Mouse (Mus musculus) forebrain, embryonic 10.5 days (tissue): ENCODE data around the gene Chac1. TPM values are rescaled to one million over a fixed set of nuclear protein-coding genes. Genes with fewer than 3 reads are reported as not detected.
A peak's percentile ranks its signal among the peaks of the same experiment; 100 is the strongest.

Experiments
- DNase-seq: peaks from one replicate; pipeline ENCODE4 v3.0.0-alpha.2; 2017; ENCODE audit warnings: low spot score; ENCODE audit errors: extremely low spot score
- H3K27ac ChIP-seq: fragments of 300-500 bp; sonication (generic); 2 replicates; pipeline ENCODE4 v1.5.1; 2016; ENCODE audit warnings: mild to moderate bottlenecking
- H3K27me3 ChIP-seq: fragments of 300-500 bp; sonication (generic); 2 replicates; pipeline ENCODE4 v1.6.1; 2016; ENCODE audit warnings: mild to moderate bottlenecking; ENCODE audit not compliant: poor library complexity, severe bottlenecking
- H3K36me3 ChIP-seq: fragments of 300-500 bp; sonication (generic); replicated peaks from 2 replicates; pipeline ENCODE4 v1.6.1; 2016; ENCODE audit warnings: mild to moderate bottlenecking, moderate library complexity
- H3K4me1 ChIP-seq: fragments of 300-500 bp; sonication (generic); 2 replicates; pipeline ENCODE4 v1.6.1; 2016
- H3K4me3 ChIP-seq: fragments of 300-500 bp; sonication (generic); 2 replicates; pipeline ENCODE4 v1.5.1; 2016; ENCODE audit warnings: mild to moderate bottlenecking, moderate library complexity
- H3K9me3 ChIP-seq: fragments of 300-500 bp; sonication (generic); 2 replicates; pipeline ENCODE4 v1.6.1; 2016; ENCODE audit warnings: mild to moderate bottlenecking, moderate library complexity
- WGBS: fragments of 180-500 bp; shearing (Covaris S2); methylation state at CpG from one replicate; pipeline ENCODE4 v1.1.7; 2016; 5-methylcytosine and 5-hydroxymethylcytosine counted together
- polyA plus RNA-seq: library from polyadenylated mRNA; unstranded; fragments of >200 nt; fragmentation: Nextera tagmentation; extraction: Ambion mirVana; gene quantifications from 2 replicates; pipeline ENCODE4 v1.2.1, GENCODE M21; 2016

Chac1 gene
- polyA plus RNA-seq = 1.3 and 1.4 TPM in 2 replicates

DNA sequence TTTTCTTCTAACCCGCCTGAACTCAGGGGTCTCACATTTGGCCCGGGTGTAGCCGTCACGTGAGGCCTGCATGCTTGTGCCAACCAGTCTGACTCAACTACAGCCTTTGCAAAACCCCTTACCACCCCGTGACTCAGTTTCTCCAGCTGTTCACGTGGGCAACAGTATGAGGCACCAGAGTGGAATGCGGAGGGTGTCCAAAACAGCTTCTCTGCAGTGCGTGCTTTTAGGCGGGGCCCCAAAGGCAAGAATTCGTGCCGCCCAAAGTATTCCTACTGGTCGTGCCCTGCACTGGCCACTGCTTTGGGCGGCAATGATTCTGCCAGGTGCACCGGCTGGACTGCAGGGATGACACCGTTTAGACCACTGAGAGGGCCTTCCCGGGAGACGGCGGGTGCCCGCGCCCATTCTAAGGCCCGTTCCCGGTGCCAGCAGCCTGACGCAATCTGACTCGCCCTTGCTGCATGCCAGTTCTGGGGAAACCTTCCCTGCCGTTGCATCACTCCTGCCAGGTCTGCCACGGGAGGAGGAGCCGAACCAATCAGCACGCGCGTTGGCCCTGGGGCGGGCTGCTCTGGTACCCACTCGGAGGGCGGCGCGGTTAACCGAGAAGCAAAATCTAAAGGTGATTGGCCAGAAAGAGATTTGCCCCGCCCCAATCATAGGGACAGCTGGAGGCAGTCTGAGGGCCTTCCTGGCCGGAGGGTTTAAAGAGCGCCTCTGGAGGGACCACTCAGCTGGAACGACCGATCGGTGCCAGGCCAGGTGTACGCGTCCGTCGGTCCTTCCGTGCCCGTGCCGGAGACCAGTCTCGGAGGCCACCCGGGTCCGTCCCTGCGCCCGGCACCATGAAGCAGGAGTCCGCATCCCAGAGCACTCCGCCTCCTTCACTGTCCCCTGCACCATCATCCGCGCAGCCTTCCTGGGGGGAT is at the start of gene Chac1:
TSS of gene Chac1 (plus strand) at position 675 of the 932 bp plus-strand sequence.
- peak; percentile 85 for DNase-seq
- WGBS = 5% methylated on average over 58 of the region's 58 CpGs
- Histone ChIP-seq H3K4me3 (peak within 1 kb of the TSS; percentile 72), H3K27ac (peak within 1 kb of the TSS; percentile 73), H3K27me3 (peaks cover 50% of the 10 kb centered on the region), H3K9me3 (no peaks in the 10 kb centered on the region), H3K36me3 (no peaks in the 10 kb centered on the region), H3K4me1 (peaks cover 18% of the 10 kb centered on the region)

DNA sequence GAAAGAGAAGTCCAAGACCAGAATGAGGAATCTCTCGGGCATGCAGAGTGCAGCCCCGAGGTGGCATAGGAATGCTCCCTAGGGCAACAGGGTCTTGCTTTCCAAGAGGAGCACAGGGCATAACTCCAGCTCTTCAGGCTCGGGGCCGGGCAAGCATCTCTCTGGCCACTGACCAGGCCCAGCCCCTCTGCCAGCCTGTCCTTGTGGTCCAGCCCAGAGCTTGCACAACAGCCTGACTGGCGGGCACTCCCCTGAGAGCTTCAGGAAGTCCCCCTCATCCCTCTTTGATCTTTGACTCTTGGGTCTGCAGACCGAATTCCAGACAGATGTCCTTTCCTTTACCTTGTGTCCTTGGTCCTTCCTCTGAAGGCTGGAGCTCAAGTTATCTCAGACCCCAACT is 48.2 kb upstream of the Chac1 start:
- Histone ChIP-seq H3K27me3 (0 out of 2 replicates have a peak, but pooled peaks cover 4% of the 10 kb centered on the region), H3K9me3 (no peaks in the 10 kb centered on the region), H3K4me3 (no peak overlapping the region), H3K27ac (no peak overlapping the region), H3K4me1 (peaks cover 42% of the 10 kb centered on the region), H3K36me3 (peaks cover 18% of the 10 kb centered on the region)
- 78% methylated on average over 6 of the region's 6 CpGs for WGBS
- no peak for DNase-seq

DNA sequence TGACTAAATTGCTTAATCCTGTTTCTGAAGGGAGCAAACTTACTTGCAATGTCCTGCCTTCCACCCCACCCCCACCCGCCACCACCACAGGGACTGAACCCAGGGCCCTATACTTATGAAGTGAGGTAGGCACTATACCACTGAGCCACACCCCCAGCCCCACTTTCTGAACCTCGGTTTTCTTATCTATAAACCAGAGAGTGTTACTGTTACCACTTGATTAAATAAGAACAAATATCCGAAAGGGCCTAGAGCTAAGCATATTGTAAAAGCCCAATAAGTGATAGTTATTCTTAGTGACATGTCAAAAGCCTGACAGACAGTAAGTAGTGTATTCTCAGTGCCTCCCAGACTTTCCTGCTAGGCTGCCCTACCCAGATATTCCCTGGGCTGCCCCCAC is 46.6 kb upstream of the Chac1 start:
- no peaks in the 10 kb centered on the region for H3K9me3 ChIP-seq
- H3K4me3 ChIP-seq = no peak overlapping the region
- no peak for DNase-seq
- H3K36me3 ChIP-seq = peaks cover 3% of the 10 kb centered on the region
- H3K4me1 ChIP-seq = peaks cover 42% of the 10 kb centered on the region
- 58% methylated on average over 3 of the region's 3 CpGs for WGBS
- 0 out of 2 replicates have a peak overlapping the region, but pooled peaks have one; percentile 22 for H3K27ac ChIP-seq
- 0 out of 2 replicates have a peak, but pooled peaks cover 4% of the 10 kb centered on the region for H3K27me3 ChIP-seq

DNA sequence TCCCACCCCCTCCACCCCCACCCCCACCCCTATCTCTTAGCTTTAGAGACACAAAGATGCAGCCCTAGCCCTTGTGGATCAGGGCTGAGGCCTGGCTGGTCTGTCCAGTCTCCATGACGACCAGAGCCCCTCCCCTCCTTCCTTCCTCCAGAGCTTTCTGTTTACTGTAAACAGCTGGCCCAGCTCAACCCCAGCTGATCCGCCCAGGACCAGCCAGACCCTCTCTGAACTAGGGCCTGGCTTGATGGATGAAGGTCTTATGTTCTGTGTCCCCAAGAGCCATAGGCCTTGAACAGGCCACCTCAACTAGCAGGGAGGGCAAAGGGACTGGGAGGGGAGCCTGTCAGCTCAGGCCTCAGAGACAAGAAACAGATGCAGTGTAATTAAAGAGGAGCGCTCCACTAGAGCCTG is 46.2 kb upstream of the Chac1 start:
- 0 out of 2 replicates have a peak overlapping the region, but pooled peaks have one; percentile 22 for H3K27ac ChIP-seq
- 0 out of 2 replicates have a peak, but pooled peaks cover 4% of the 10 kb centered on the region for H3K27me3 ChIP-seq
- peaks cover 40% of the 10 kb centered on the region for H3K4me1 ChIP-seq

DNA sequence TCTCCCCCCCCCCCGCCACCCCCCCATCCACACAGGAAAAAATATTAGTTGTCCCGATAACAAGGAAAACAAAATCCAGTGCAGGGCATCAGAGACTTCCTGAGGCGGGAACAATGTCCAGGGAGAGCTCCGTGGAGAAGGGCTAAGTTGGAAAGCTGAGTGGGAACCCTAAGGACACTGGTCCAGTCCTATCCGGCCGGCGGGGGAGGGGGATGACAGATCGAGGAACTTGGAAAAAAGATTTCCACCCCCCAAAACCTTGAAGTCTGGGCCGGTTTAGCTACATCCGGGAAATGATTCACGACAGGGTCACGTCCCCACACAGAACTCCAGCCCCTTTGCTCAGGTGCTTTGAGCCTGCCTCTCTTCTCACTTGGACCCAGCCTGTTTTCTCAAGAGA is 39.5 kb upstream of the Chac1 start:
- Histone ChIP-seq H3K27me3 (peaks cover 61% of the 10 kb centered on the region), H3K9me3 (peaks cover 4% of the 10 kb centered on the region; the same call in 1 of the 2 replicates), H3K36me3 (no peaks in the 10 kb centered on the region), H3K27ac (peak overlapping the region; percentile 56), H3K4me1 (peaks cover 50% of the 10 kb centered on the region), H3K4me3 (no peak overlapping the region)
- 48% methylated on average over 12 of the region's 12 CpGs for WGBS
- DNase-seq = no peak

More for the DNA sequence above, 46.2 kb upstream of the Chac1 start:
- H3K9me3 ChIP-seq = no peaks in the 10 kb centered on the region
- no peak for DNase-seq
- no peak overlapping the region for H3K4me3 ChIP-seq
- 28% methylated on average over 3 of the region's 3 CpGs for WGBS
- H3K36me3 ChIP-seq = no peaks in the 10 kb centered on the region; the same call in none of the 2 replicates

DNA sequence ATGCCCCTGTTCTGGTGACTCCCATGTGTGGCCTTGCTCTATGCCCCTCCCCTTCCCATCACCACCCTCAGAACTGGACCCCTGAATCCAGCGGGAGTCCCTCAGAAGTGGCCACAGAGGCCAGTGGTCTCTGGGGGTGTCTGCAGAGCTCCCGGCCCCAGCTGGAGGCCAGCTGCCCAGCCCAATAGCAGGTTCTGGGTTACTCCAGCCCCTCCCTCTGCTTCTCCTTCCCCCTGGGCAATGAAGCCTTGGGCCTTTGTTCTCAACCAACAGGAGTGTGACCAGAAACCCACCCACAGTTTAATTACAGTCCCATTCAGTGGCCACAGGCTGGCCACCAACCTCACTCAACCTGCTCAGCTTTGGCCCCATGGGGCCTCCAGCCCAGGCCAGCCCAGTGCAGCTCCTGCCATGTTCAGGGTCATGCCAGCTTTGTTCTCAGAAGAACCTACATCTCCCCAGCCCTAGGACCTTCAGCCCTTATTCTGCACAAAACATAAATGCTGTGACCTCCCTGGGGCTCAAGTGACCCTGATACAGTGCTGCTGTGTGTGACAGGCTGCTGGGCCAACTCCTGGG is 38.6 kb upstream of the Chac1 start:
- no peak overlapping the region for H3K4me3 ChIP-seq
- H3K27ac ChIP-seq = peak overlapping the region; percentile 56; the same call in 1 of the 2 replicates
- WGBS = 35% methylated on average over 2 of the region's 2 CpGs
- H3K4me1 ChIP-seq = peaks cover 50% of the 10 kb centered on the region
- DNase-seq = no peak
- H3K36me3 ChIP-seq = no peaks in the 10 kb centered on the region
- H3K9me3 ChIP-seq = peaks cover 4% of the 10 kb centered on the region; the same call in 1 of the 2 replicates
- peaks cover 71% of the 10 kb centered on the region for H3K27me3 ChIP-seq

DNA sequence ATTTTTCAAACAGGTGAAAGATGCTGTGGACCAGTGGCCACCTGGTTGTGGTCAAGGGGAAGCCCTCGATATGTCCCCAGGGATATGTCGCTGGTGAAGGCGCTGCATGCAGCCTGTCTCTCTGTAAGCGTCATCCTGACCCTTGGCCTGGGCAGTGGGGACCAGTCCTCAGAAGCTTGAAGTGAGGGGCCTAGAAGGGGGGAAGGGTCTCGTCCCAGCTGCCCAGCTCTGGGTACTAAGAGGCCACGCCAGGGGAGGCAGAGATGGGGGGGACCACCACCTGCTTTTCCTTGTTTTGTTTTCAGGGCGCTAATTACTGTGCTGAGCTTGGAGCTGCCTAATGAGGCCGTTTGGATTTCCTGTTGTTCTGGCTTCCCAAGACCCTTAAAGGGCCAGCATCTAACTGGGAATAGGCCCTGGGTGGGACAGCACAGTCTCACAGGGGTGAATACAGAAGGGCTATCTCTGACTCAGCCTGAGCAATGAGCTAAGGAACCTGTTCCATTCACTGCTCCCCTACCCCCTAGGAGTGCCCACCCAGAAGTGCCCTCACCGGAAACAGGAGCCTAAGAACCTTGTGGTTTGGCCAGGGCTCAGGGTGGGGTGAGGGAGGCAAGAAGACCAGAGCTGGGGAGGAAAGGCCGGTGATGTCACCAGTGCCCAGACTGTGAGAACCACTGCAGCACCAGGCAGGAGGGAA is 37.1 kb upstream of the Chac1 start:
- H3K4me3 ChIP-seq = no peak overlapping the region
- DNase-seq = no peak
- peaks cover 85% of the 10 kb centered on the region for H3K27me3 ChIP-seq
- H3K9me3 ChIP-seq = peaks cover 4% of the 10 kb centered on the region; the same call in 1 of the 2 replicates
- H3K36me3 ChIP-seq = no peaks in the 10 kb centered on the region
- peaks cover 50% of the 10 kb centered on the region for H3K4me1 ChIP-seq
- 21% methylated on average over 10 of the region's 10 CpGs for WGBS
- H3K27ac ChIP-seq = peak overlapping the region; percentile 51

DNA sequence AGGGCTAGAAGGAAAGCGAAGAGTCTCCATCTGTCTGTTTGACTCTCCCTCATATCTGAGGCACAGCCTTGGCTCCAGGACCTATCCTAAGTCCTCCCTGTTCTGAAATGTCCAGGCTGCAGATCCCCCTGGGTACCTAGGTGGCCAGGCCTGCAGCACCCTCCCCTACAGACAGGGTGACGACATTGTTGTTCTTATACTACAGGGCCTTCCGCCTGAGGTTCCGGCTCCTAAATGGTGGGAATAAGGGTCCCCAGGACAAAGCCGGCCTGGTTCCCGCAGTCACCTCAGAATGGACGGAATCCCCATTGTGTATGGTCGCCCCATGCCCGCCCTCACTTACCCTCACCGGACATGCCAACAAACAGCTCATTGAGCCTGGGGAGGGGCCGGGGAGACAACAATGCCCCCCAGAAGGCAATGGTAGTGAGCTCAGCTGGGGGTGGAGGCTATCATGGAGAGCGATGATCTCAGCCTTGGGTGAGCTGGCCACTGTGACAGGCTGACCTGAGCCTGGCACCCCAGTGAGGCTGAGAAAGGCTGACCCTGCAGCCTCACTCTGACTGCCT is 36.2 kb upstream of the Chac1 start:
- H3K36me3 ChIP-seq = no peaks in the 10 kb centered on the region
- DNase-seq = no peak
- H3K27ac ChIP-seq = peak overlapping the region; percentile 44; the same call in 1 of the 2 replicates
- no peak overlapping the region for H3K4me3 ChIP-seq
- peaks cover 4% of the 10 kb centered on the region; the same call in 1 of the 2 replicates for H3K9me3 ChIP-seq
- peaks cover 94% of the 10 kb centered on the region for H3K27me3 ChIP-seq
- H3K4me1 ChIP-seq = peaks cover 50% of the 10 kb centered on the region
- 58% methylated on average over 12 of the region's 12 CpGs for WGBS

DNA sequence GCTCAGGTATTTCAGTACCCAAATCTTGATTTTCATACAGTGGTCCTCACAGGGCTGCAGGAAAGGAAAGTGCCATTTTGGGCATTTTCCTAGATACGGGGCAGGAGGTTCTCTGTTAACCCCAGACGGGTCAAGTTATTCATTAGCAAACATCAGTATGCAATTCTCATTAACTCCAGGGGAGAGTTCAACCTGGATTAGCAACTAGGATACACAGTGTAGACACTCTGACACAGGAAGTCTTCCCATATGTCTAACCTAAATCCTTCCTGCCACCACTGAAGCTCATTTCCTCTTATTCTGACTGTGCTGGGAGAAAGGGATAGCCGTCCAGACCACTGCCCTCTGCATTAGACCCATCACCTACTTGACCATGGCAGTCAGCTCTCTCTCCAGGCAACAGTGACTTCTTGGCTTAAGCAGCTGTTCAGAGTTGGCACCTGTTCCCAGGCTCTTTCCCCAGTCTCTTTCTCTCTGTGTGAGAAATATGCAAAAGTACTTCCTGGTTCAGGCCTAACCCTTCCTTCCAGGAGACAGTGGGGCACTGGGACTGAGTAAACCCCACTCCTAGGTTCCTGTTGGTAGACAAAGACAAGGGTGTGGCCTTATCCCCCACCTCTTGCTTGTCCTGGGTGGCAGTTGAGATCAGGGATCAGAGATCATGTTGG is 32.9 kb upstream of the Chac1 start:
- H3K36me3 ChIP-seq = no peaks in the 10 kb centered on the region
- no peak overlapping the region for H3K4me3 ChIP-seq
- DNase-seq = no peak
- WGBS = 76% methylated on average over 3 of the region's 3 CpGs
- H3K9me3 ChIP-seq = peaks cover 4% of the 10 kb centered on the region; the same call in 1 of the 2 replicates
- peaks cover 46% of the 10 kb centered on the region for H3K4me1 ChIP-seq
- H3K27me3 ChIP-seq = peaks cover 99% of the 10 kb centered on the region
- no peak overlapping the region for H3K27ac ChIP-seq

DNA sequence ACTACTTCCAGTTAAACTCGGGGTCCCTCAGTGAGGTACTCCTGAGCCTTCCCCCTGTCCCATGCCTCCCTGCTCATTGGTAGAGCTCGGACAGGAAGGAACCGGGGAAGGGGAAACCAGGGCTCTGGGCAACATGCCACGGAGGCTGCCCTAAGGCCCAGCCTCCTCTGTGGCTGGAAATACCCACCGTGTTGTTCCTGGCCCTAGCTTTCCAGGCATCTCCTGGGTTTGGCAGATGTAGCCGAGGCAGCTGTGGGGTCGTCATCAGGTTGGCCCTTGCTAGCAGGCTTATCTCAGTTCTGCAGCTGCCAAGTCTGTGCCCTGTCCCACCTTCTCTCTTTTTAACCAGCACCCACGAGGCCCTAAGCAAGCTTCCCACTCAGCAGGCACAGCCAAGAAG is 30.5 kb upstream of the Chac1 start:
- peaks cover 99% of the 10 kb centered on the region for H3K27me3 ChIP-seq
- WGBS = 77% methylated on average over 8 of the region's 8 CpGs
- H3K36me3 ChIP-seq = no peaks in the 10 kb centered on the region
- peaks cover 4% of the 10 kb centered on the region; the same call in 1 of the 2 replicates for H3K9me3 ChIP-seq
- no peak overlapping the region for H3K27ac ChIP-seq
- H3K4me3 ChIP-seq = no peak overlapping the region
- no peak for DNase-seq
- peaks cover 47% of the 10 kb centered on the region for H3K4me1 ChIP-seq

DNA sequence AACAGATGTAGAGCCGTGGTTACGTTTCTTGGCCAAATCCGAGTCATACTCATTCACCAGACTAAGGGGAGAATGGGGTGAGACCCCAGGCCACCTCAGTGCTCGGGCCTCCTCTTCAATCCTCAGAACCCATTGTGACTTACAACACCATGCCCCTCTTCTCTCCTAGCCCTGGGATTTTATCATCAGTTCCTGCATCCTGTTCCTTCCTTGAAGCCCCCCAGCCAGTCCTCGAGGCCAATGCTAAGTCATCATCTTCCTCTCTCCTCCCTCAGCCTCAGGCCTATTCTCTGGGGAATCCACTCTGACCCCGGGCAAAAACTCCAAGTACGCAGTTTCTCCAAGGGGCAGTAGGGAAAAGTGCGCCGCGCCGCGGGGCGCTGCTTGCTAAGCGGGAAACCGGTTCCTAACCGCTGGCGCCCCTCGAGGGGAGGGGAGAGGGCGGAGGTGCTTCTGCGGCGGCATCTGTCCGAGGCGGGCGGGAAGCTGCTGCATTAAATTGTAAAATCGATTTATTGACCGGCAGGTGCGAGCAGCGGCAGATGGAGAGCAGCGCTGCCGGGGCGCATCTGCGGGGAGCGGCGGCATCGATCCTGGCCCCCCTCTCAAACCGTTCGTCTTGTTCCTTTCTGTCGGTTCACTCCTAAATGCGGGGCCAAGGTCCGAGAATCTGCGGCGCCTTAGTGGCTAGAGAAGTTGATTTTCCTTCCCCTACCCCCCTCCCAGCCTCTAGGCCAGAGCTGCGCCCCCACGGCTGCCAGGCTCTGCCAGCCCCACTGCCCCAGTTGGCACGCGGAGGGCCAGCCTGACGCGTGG is 29.1 kb upstream of the Chac1 start:
- no peaks in the 10 kb centered on the region for H3K9me3 ChIP-seq
- no peaks in the 10 kb centered on the region for H3K36me3 ChIP-seq
- peaks cover 61% of the 10 kb centered on the region for H3K4me1 ChIP-seq
- H3K4me3 ChIP-seq = peak overlapping the region; percentile 41
- 1% methylated on average over 48 of the region's 48 CpGs for WGBS
- H3K27me3 ChIP-seq = peaks cover 100% of the 10 kb centered on the region
- peak overlapping the region; percentile 27 for H3K27ac ChIP-seq
- peak; percentile 42 for DNase-seq
